8 mouse cellular contexts compared by ENCODE assay signal in genomic region chr1:157443723-157444561, GRCm38 (mm10). TPM values are rescaled to one million over a fixed set of nuclear protein-coding genes. Genes with fewer than 3 reads are reported as not detected.
A peak's percentile ranks its signal among the peaks of the same experiment; 100 is the strongest.
DNase-seq lines count a peak whose midpoint lies in the region; ATAC-seq and TF ChIP-seq lines count a peak whose summit lies in the region.

No protein-coding gene starts in this region.

- peak overlapping the region; percentile 32 for H3K4me2 ChIP-seq in forebrain, embryonic 13.5 days
- peak overlapping the region; percentile 41 for H3K4me2 ChIP-seq in hindbrain, embryonic 16.5 days (ENCODE audit: low read length)
- peak overlapping the region; percentile 36; the same call in 1 of the 2 replicates for H3K4me2 ChIP-seq in midbrain, embryonic 16.5 days (ENCODE audit: low read length)

- no peaks in the 10 kb centered on the region for H3K36me3 ChIP-seq in forebrain, embryonic 13.5 days (ENCODE audit: poor library complexity, severe bottlenecking)
- no peaks in the 10 kb centered on the region for H3K36me3 ChIP-seq in hindbrain, embryonic 16.5 days (ENCODE audit: control insufficient read depth, insufficient read depth, low read length)
- no peaks in the 10 kb centered on the region for H3K36me3 ChIP-seq in midbrain, embryonic 16.5 days (ENCODE audit: control insufficient read depth, insufficient read depth, low read length)

- H3K9me3 ChIP-seq in forebrain, embryonic 13.5 days (replicated peaks), result no peaks in the 10 kb centered on the region
- no peaks in the 10 kb centered on the region for H3K9me3 ChIP-seq in hindbrain, embryonic 16.5 days (ENCODE audit: control insufficient read depth, low read length)
- no peaks in the 10 kb centered on the region for H3K9me3 ChIP-seq in midbrain, embryonic 16.5 days (replicated peaks; ENCODE audit: control insufficient read depth, low read length, poor library complexity, severe bottlenecking)

- no peak for ATAC-seq in forebrain, embryonic 13.5 days
- ATAC-seq in hindbrain, embryonic 16.5 days, result no peak
- no peak for ATAC-seq in midbrain, embryonic 16.5 days
- ATAC-seq in inflammation-experienced regulatory T-cells, adult 6 months, result no peak

- H3K9ac ChIP-seq in forebrain, embryonic 13.5 days, result 0 out of 2 replicates have a peak overlapping the region, but pooled peaks have one; percentile 6
- peak overlapping the region; percentile 28; the same call in 1 of the 2 replicates for H3K9ac ChIP-seq in hindbrain, embryonic 16.5 days (ENCODE audit: low read depth, low read length)
- H3K9ac ChIP-seq in midbrain, embryonic 16.5 days (ENCODE audit: low read depth, low read length), result no peak overlapping the region

- peak overlapping the region; percentile 19; the same call in 1 of the 2 replicates for H3K4me3 ChIP-seq in layer of hippocampus, adult 2 months
- H3K4me3 ChIP-seq in forebrain, embryonic 13.5 days, result no peak overlapping the region
- H3K4me3 ChIP-seq in hindbrain, embryonic 16.5 days (ENCODE audit: low read length), result no peak overlapping the region
- no peak overlapping the region for H3K4me3 ChIP-seq in midbrain, embryonic 16.5 days (ENCODE audit: low read depth, low read length)

- H3K27me3 ChIP-seq in forebrain, embryonic 13.5 days, result no peaks in the 10 kb centered on the region
- H3K27me3 ChIP-seq in hindbrain, embryonic 16.5 days (replicated peaks; ENCODE audit: control insufficient read depth, insufficient read depth, low read length), result no peaks in the 10 kb centered on the region
- H3K27me3 ChIP-seq in midbrain, embryonic 16.5 days (ENCODE audit: control insufficient read depth, insufficient read depth, low read depth, low read length), result no peaks in the 10 kb centered on the region

- peak overlapping the region; percentile 96 for H3K27ac ChIP-seq in layer of hippocampus, adult 2 months
- H3K27ac ChIP-seq in forebrain, embryonic 13.5 days, result peak overlapping the region; percentile 44; the same call in 1 of the 2 replicates
- H3K27ac ChIP-seq in hindbrain, embryonic 16.5 days (ENCODE audit: low read depth, low read length), result no peak overlapping the region; the same call in 1 of the 2 replicates
- H3K27ac ChIP-seq in midbrain, embryonic 16.5 days (ENCODE audit: low read length), result peak overlapping the region; percentile 51; the same call in 1 of the 2 replicates

- 9% methylated on average over 19 of the region's 19 CpGs for WGBS in forebrain, embryonic 13.5 days
- 28% methylated on average over 19 of the region's 19 CpGs for WGBS in hindbrain, embryonic 16.5 days
- WGBS in midbrain, embryonic 16.5 days, result 10% methylated on average over 18 of the region's 19 CpGs

- H3K4me1 ChIP-seq in forebrain, embryonic 13.5 days, result peaks cover 89% of the 10 kb centered on the region
- peaks cover 17% of the 10 kb centered on the region for H3K4me1 ChIP-seq in hindbrain, embryonic 16.5 days (ENCODE audit: control insufficient read depth, insufficient read depth, low read depth, low read length)
- H3K4me1 ChIP-seq in midbrain, embryonic 16.5 days (ENCODE audit: control insufficient read depth, insufficient read depth, low read length), result peaks cover 19% of the 10 kb centered on the region

- no peak for DNase-seq in layer of hippocampus, adult 2 months (ENCODE audit: low spot score in 2 of 2)
- no peak for DNase-seq in layer of hippocampus, postnatal 36 days
- DNase-seq in right cerebral cortex, postnatal 14 days, result no peak
- DNase-seq in cerebellum, adult 18-20 months, result no peak

- no peak for TF ChIP-seq CTCF in layer of hippocampus, adult 2 months (conservative IDR thresholded peaks at IDR 0.05)

RNA-seq across cellular contexts. Expression of gene Cryzl2, which starts 14.4 kb away (rescaled TPM):
- 1 to 10 TPM; 4.3 to 5.1 TPM for total RNA-seq in layer of hippocampus, adult 2 months (2021)
- 1 to 10 TPM; 3.8 to 4.1 TPM for total RNA-seq in layer of hippocampus, postnatal 36 days (2021)
- polyA plus RNA-seq in forebrain, embryonic 13.5 days (2015; fragmentation: Nextera tagmentation; extraction: Ambion mirVana), result 5.8 and 6.6 TPM in 2 replicates
- polyA plus RNA-seq in hindbrain, embryonic 16.5 days (2015; fragmentation: Nextera tagmentation; extraction: Ambion mirVana), result 8.3 and 9.7 TPM in 2 replicates
- 6.2 and 7.2 TPM in 2 replicates for polyA plus RNA-seq in midbrain, embryonic 16.5 days (2015; fragmentation: Nextera tagmentation; extraction: Ambion mirVana)
- 1 to 10 TPM in 2 of 3 experiments, under 1 TPM in 1; 0.83 to 7.4 (median 6.1) TPM for polyA plus RNA-seq in inflammation-experienced regulatory T-cells, adult 6 months (2017; shearing (Covaris generic))

RNA-seq across cellular contexts. Expression of gene Rasal2, which starts 31.5 kb away (rescaled TPM):
- total RNA-seq in layer of hippocampus, adult 2 months (2021), result 10 to 100 TPM; 91.1 to 93.7 TPM
- 10 to 100 TPM; 73.6 to 99.1 TPM for total RNA-seq in layer of hippocampus, postnatal 36 days (2021)
- 31.0 and 33.7 TPM in 2 replicates for polyA plus RNA-seq in forebrain, embryonic 13.5 days (2015; fragmentation: Nextera tagmentation; extraction: Ambion mirVana)
- 35.4 and 37.1 TPM in 2 replicates for polyA plus RNA-seq in hindbrain, embryonic 16.5 days (2015; fragmentation: Nextera tagmentation; extraction: Ambion mirVana)
- polyA plus RNA-seq in midbrain, embryonic 16.5 days (2015; fragmentation: Nextera tagmentation; extraction: Ambion mirVana), result 46.7 and 53.0 TPM in 2 replicates
- polyA plus RNA-seq in inflammation-experienced regulatory T-cells, adult 6 months (2017; shearing (Covaris generic)), result under 1 TPM; 0.03 to 0.24 (median 0.17) TPM

Comparison
In these comparisons a context has a peak if more than half of its experiments do, and no peak if none do; other contexts are left out.
1. RNA of gene Rasal2, which starts 31.5 kb away (polyA plus RNA-seq): 46.7 to 53.0 TPM in midbrain, embryonic 16.5 days, 35.4 to 37.1 TPM in hindbrain, embryonic 16.5 days and 31.0 to 33.7 TPM in forebrain, embryonic 13.5 days; 0.03 to 0.24 TPM in inflammation-experienced regulatory T-cells, adult 6 months; every median in the first group is over 10 times any median in the second.
2. Peak in every context shown above with its lines, with median percentiles within 50 percentile points of each other: H3K4me2 ChIP-seq.